Mouse (Mus musculus) heart, embryonic 12.5 days (tissue): Measurements from ENCODE around the gene Rdh8. TPM values are rescaled to one million over a fixed set of nuclear protein-coding genes. Genes with fewer than 3 reads are reported as not detected.

Experiments
- ATAC-seq: fragments of 200-750 bp; cut with Nextera tagmentation; 2 replicates; pipeline ENCODE4 v1.8.0; 2017; ENCODE audit warnings: moderate TSS enrichment, moderate library complexity; ENCODE audit not compliant: insufficient number of reproducible peaks, low FRiP score
- H3K27ac ChIP-seq: fragments of 300-500 bp; sonication (generic); 2 replicates; pipeline ENCODE4 v1.5.1; 2016; ENCODE audit warnings: mild to moderate bottlenecking, moderate library complexity; ENCODE audit not compliant: poor library complexity, severe bottlenecking
- H3K27me3 ChIP-seq: fragments of 300-500 bp; sonication (generic); replicated peaks from 2 replicates; pipeline ENCODE4 v1.6.1; 2016; ENCODE audit warnings: mild to moderate bottlenecking, moderate library complexity
- H3K36me3 ChIP-seq: fragments of 300-500 bp; sonication (generic); 2 replicates; pipeline ENCODE4 v1.6.1; 2016; ENCODE audit warnings: mild to moderate bottlenecking, moderate library complexity
- H3K4me1 ChIP-seq: fragments of 300-500 bp; sonication (generic); replicated peaks from 2 replicates; pipeline ENCODE4 v1.6.1; 2016; ENCODE audit warnings: mild to moderate bottlenecking
- H3K4me2 ChIP-seq: fragments of 300-500 bp; sonication (generic); 2 replicates; pipeline ENCODE4 v1.6.1; 2016; ENCODE audit warnings: mild to moderate bottlenecking, moderate library complexity
- H3K4me3 ChIP-seq: fragments of 300-500 bp; sonication (generic); 2 replicates; pipeline ENCODE4 v1.5.1; 2016; ENCODE audit warnings: mild to moderate bottlenecking
- H3K9ac ChIP-seq: fragments of 300-500 bp; sonication (generic); 2 replicates; pipeline ENCODE4 v1.6.1; 2016; ENCODE audit warnings: mild to moderate bottlenecking, moderate library complexity
- H3K9me3 ChIP-seq: fragments of 300-500 bp; sonication (generic); replicated peaks from 2 replicates; pipeline ENCODE4 v1.6.1; 2016; ENCODE audit warnings: mild to moderate bottlenecking, moderate library complexity
- WGBS: fragments of 180-500 bp; shearing (Covaris S2); methylation state at CpG from one replicate; pipeline ENCODE4 v1.1.7; 2016; 5-methylcytosine and 5-hydroxymethylcytosine counted together
- polyA plus RNA-seq: library from polyadenylated mRNA; unstranded; fragments of >200 nt; fragmentation: Nextera tagmentation; extraction: Ambion mirVana; gene quantifications from 2 replicates; pipeline ENCODE4 v1.2.1, GENCODE M21; 2016

The Rdh8 gene
- not detected in 2 replicates for polyA plus RNA-seq

GRCm38 (mm10) chr9:20818236-20818635, at the start of gene Rdh8:
Gene Rdh8 (plus strand): TSS chr9:20818503.
- WGBS = 78% methylated on average over 6 of the region's 6 CpGs
- Histone ChIP-seq H3K4me1 (peaks cover 7% of the 10 kb centered on the region), H3K4me3 (no peak within 1 kb of the TSS), H3K4me2 (no peak within 1 kb of the TSS), H3K27me3 (peaks cover 26% of the 10 kb centered on the region), H3K27ac (no peak within 1 kb of the TSS), H3K9me3 (no peaks in the 10 kb centered on the region), H3K9ac (no peak within 1 kb of the TSS), H3K36me3 (no peaks in the 10 kb centered on the region)
- ATAC-seq = no peak

DNA sequence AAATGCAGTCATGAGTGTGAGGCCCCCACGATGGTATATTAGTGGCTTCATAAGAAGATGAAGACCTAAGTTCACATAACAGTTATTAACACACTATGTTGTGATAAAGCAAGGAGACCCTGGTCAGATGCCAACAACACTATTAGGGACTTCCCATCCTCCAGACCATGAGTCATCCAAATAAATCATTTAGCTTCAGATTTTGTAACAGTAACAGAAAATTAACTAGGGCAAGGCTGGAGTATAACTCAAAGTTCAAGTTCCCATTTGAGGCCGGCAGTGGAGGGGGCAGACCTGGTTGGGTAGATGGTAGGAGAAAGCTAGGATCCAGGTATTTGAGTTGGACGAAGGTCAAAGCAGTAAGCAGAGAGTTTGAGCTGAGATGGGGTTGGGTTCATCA, 37.0 kb upstream of the Rdh8 start:
- WGBS = 63% methylated on average over 3 of the region's 3 CpGs
- Histone ChIP-seq H3K9ac (no peak overlapping the region), H3K36me3 (no peaks in the 10 kb centered on the region), H3K4me3 (no peak overlapping the region), H3K4me2 (no peak overlapping the region), H3K27ac (no peak overlapping the region), H3K9me3 (peaks cover 8% of the 10 kb centered on the region), H3K27me3 (0 out of 2 replicates have a peak, but pooled peaks cover under 1% of the 10 kb centered on the region), H3K4me1 (no peaks in the 10 kb centered on the region)
- no peak for ATAC-seq

GRCm38 (mm10) chr9:20785055-20785454, 33.2 kb upstream of the Rdh8 start:
- Histone ChIP-seq H3K4me2 (no peak overlapping the region), H3K27ac (no peak overlapping the region), H3K4me1 (no peaks in the 10 kb centered on the region), H3K9me3 (peaks cover 13% of the 10 kb centered on the region), H3K9ac (no peak overlapping the region), H3K4me3 (no peak overlapping the region), H3K36me3 (no peaks in the 10 kb centered on the region), H3K27me3 (no peaks in the 10 kb centered on the region)
- no peak for ATAC-seq
- 76% methylated on average over 6 of the region's 6 CpGs for WGBS

DNA sequence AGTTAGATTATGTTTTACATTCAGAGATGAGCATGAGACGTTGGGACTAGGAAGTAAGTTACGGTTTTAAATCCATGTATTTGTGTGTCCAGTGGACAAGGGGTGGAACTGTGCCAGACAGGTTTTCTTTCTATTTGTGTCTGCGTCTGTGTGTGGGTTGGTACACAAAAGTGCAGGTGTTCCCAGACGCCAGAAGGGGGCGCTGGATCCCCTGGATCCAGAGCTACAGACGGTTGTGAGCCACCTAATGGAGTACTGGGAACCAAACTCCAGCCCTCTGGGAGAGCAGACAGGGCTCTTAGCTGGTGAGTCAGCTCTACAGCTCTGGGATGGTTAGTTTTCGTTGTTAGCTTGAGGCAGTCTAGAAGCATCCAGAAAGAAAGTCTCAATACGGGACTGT, 30.3 kb upstream of the Rdh8 start:
- Histone ChIP-seq H3K9ac (no peak overlapping the region), H3K36me3 (no peaks in the 10 kb centered on the region), H3K27me3 (0 out of 2 replicates have a peak, but pooled peaks cover 2% of the 10 kb centered on the region), H3K27ac (no peak overlapping the region), H3K4me1 (no peaks in the 10 kb centered on the region), H3K4me2 (no peak overlapping the region), H3K4me3 (no peak overlapping the region), H3K9me3 (peaks cover 5% of the 10 kb centered on the region; the same call in 1 of the 2 replicates)
- WGBS = 77% methylated on average over 8 of the region's 8 CpGs
- ATAC-seq = no peak

GRCm38 (mm10) chr9:20789651-20790050, 28.7 kb upstream of the Rdh8 start:
- WGBS = 70% methylated on average over 3 of the region's 4 CpGs
- Histone ChIP-seq H3K4me2 (no peak overlapping the region), H3K9ac (no peak overlapping the region), H3K4me3 (no peak overlapping the region), H3K9me3 (peaks cover 5% of the 10 kb centered on the region; the same call in 1 of the 2 replicates), H3K27me3 (0 out of 2 replicates have a peak, but pooled peaks cover 4% of the 10 kb centered on the region), H3K27ac (no peak overlapping the region), H3K36me3 (no peaks in the 10 kb centered on the region), H3K4me1 (peaks cover 8% of the 10 kb centered on the region)
- ATAC-seq = no peak

GRCm38 (mm10) chr9:20790345-20790744, 28.0 kb upstream of the Rdh8 start:
- Histone ChIP-seq H3K36me3 (no peaks in the 10 kb centered on the region), H3K4me1 (peaks cover 8% of the 10 kb centered on the region), H3K9ac (no peak overlapping the region), H3K9me3 (peaks cover 5% of the 10 kb centered on the region; the same call in 1 of the 2 replicates), H3K4me3 (no peak overlapping the region), H3K27ac (no peak overlapping the region), H3K4me2 (no peak overlapping the region), H3K27me3 (0 out of 2 replicates have a peak, but pooled peaks cover 4% of the 10 kb centered on the region)
- 68% methylated on average over 3 of the region's 3 CpGs for WGBS
- ATAC-seq = no peak

GRCm38 (mm10) chr9:20794108-20794806, 24.0 kb upstream of the Rdh8 start:
- Histone ChIP-seq H3K4me3 (no peak overlapping the region), H3K36me3 (no peaks in the 10 kb centered on the region), H3K9ac (no peak overlapping the region), H3K4me1 (peaks cover 8% of the 10 kb centered on the region), H3K27me3 (0 out of 2 replicates have a peak, but pooled peaks cover 4% of the 10 kb centered on the region), H3K9me3 (no peaks in the 10 kb centered on the region), H3K4me2 (no peak overlapping the region), H3K27ac (no peak overlapping the region)
- ATAC-seq = 0 out of 2 replicates have a peak, but pooled peaks have one; percentile 37
- WGBS = 22% methylated on average over 7 of the region's 7 CpGs

- no peak overlapping the region for H3K4me2 ChIP-seq
- ATAC-seq = no peak
- 70% methylated on average over 13 of the region's 13 CpGs for WGBS
- H3K9ac ChIP-seq = no peak overlapping the region
- 0 out of 2 replicates have a peak, but pooled peaks cover 4% of the 10 kb centered on the region for H3K27me3 ChIP-seq
- H3K4me3 ChIP-seq = no peak overlapping the region
- no peaks in the 10 kb centered on the region for H3K4me1 ChIP-seq
- H3K36me3 ChIP-seq = no peaks in the 10 kb centered on the region
- peaks cover 16% of the 10 kb centered on the region for H3K9me3 ChIP-seq
- H3K27ac ChIP-seq = no peak overlapping the region
Observed at GRCm38 (mm10) chr9:20804266-20805158, 13.8 kb upstream of the Rdh8 start.

DNA sequence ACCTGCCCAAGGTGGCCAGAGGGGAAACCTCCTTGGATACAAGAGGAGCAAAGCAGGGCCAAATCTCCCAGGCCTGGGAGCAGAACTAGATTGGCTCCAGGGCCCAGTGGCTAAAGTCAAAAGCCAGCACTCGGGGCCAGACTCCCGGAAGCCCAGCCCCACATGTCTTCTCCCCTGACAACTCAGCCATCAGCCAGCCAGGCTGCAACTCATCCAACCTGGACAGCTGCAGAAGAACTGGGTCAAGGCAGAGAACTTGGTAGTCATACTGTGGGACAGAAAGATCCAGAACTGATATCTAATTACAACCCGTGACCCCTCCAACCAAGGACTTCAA, 13.2 kb upstream of the Rdh8 start:
- H3K4me2 ChIP-seq = no peak overlapping the region
- no peak for ATAC-seq
- 82% methylated on average over 3 of the region's 3 CpGs for WGBS
- H3K9me3 ChIP-seq = peaks cover 16% of the 10 kb centered on the region
- H3K36me3 ChIP-seq = no peaks in the 10 kb centered on the region
- no peak overlapping the region for H3K4me3 ChIP-seq
- no peaks in the 10 kb centered on the region for H3K4me1 ChIP-seq
- 0 out of 2 replicates have a peak, but pooled peaks cover 4% of the 10 kb centered on the region for H3K27me3 ChIP-seq
- no peak overlapping the region for H3K9ac ChIP-seq
- H3K27ac ChIP-seq = no peak overlapping the region

DNA sequence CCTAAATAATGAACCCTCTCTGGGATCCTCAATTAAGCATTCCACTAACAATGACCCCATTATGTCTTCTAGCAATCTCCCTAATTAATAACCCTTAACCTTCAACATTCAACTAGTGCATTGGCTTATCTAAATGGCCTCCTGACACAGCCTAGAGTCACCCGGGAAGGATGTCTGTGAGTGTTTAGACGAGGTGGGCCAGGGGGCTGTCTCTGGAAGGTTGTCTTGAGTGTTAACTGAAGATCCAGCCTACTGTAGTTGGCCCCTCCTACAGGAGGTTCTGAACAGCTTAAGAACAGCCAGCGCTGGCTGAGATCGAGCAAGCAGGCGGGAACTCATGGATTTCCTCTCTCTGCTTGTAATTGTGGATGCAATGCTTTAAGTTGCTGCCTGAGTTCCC, 12.6 kb upstream of the Rdh8 start:
- no peaks in the 10 kb centered on the region for H3K4me1 ChIP-seq
- 46% methylated on average over 5 of the region's 5 CpGs for WGBS

GRCm38 (mm10) chr9:20810271-20810670, 8.0 kb upstream of the Rdh8 start:
- WGBS = 38% methylated on average over 4 of the region's 4 CpGs
- Histone ChIP-seq H3K4me2 (no peak overlapping the region), H3K27ac (no peak overlapping the region), H3K4me1 (peaks cover 7% of the 10 kb centered on the region), H3K36me3 (no peaks in the 10 kb centered on the region), H3K9me3 (no peaks in the 10 kb centered on the region), H3K9ac (no peak overlapping the region), H3K4me3 (no peak overlapping the region), H3K27me3 (peaks cover 42% of the 10 kb centered on the region)
- ATAC-seq = no peak

More for the DNA sequence above, 12.6 kb upstream of the Rdh8 start:
- Histone ChIP-seq H3K9me3 (peaks cover 16% of the 10 kb centered on the region), H3K27ac (no peak overlapping the region), H3K4me2 (no peak overlapping the region), H3K36me3 (no peaks in the 10 kb centered on the region), H3K4me3 (no peak overlapping the region), H3K27me3 (0 out of 2 replicates have a peak, but pooled peaks cover 8% of the 10 kb centered on the region), H3K9ac (no peak overlapping the region)
- no peak for ATAC-seq
